Mouse (Mus musculus) cerebellum, adult (tissue): Measurements from ENCODE around the gene Adh5.

Experiments used
- ATAC-seq: cut with Nextera tagmentation; 2 replicates; pipeline ENCODE4 v1.9.2; 2017; ENCODE audit warnings: mild to moderate bottlenecking, moderate library complexity, mixed read lengths; ENCODE audit not compliant: insufficient number of reproducible peaks, low FRiP score, low TSS enrichment

Gene Adh5

GRCm38 (mm10) chr3:138499854-138500740, 57.2 kb downstream of the Adh5 start:
- no peak for ATAC-seq

GRCm38 (mm10) chr3:138503754-138504153, 60.9 kb downstream of the Adh5 start:
- no peak for ATAC-seq
